12 mouse cellular contexts compared by ENCODE assay signal in genomic region chr9:97105400-97105985, GRCm38 (mm10). TPM values are rescaled to one million over a fixed set of nuclear protein-coding genes. Genes with fewer than 3 reads are reported as not detected.
A peak's percentile ranks its signal among the peaks of the same experiment; 100 is the strongest.
DNase-seq lines count a peak whose midpoint lies in the region; ATAC-seq lines count a peak whose summit lies in the region.
"Had no signal": no experiment of that assay in that cellular context is flagged by ENCODE, and none has a peak within 500 bp of the region (broad histone marks: within the 10 kb centered on the region; RNA-seq: fewer than 3 reads in every experiment).

No protein-coding gene starts in this region.

- H3K4me3 ChIP-seq in heart, embryonic 13.5 days, result no peak overlapping the region
- H3K4me3 ChIP-seq in heart, embryonic 10.5 days, result no peak overlapping the region
- no peak overlapping the region for H3K4me3 ChIP-seq in lung, embryonic 15.5 days
- H3K4me3 ChIP-seq: forebrain, embryonic 10.5 days had no signal

- no peak for ATAC-seq in heart, embryonic 13.5 days (ENCODE audit: extremely low read depth, insufficient number of reproducible peaks, low FRiP score, low TSS enrichment)
- no peak for ATAC-seq in lung, embryonic 15.5 days (ENCODE audit: borderline replicate concordance, extremely low read depth, low FRiP score, low TSS enrichment)
- ATAC-seq in common myeloid progenitor, adult 5-6 weeks (replicated peaks; ENCODE audit: low read depth, poor library complexity, severe bottlenecking), result peak; percentile 74
- ATAC-seq in megakaryocyte progenitor cell, adult 5-6 weeks (replicated peaks; ENCODE audit: poor library complexity), result peak; percentile 34

- 74% methylated on average over 2 of the region's 2 CpGs for WGBS in heart, embryonic 13.5 days
- 87% methylated on average over 2 of the region's 2 CpGs for WGBS in heart, embryonic 10.5 days
- 64% methylated on average over 2 of the region's 2 CpGs for WGBS in lung, embryonic 15.5 days

- peak overlapping the region; percentile 41; the same call in 1 of the 2 replicates for H3K9ac ChIP-seq in heart, embryonic 13.5 days
- H3K9ac ChIP-seq in lung, embryonic 15.5 days, result no peak overlapping the region

- no peak overlapping the region for H3K4me2 ChIP-seq in heart, embryonic 13.5 days
- H3K4me2 ChIP-seq in lung, embryonic 15.5 days, result no peak overlapping the region

- H3K9me3 ChIP-seq in heart, embryonic 13.5 days, result no peaks in the 10 kb centered on the region
- no peaks in the 10 kb centered on the region for H3K9me3 ChIP-seq in heart, embryonic 10.5 days
- H3K9me3 ChIP-seq in lung, embryonic 15.5 days, result no peaks in the 10 kb centered on the region
- H3K9me3 ChIP-seq: forebrain, embryonic 10.5 days had no signal

- no peak overlapping the region for H3K27ac ChIP-seq in heart, embryonic 13.5 days (replicated peaks)
- no peak overlapping the region for H3K27ac ChIP-seq in heart, embryonic 10.5 days
- peak overlapping the region; percentile 27; the same call in 1 of the 2 replicates for H3K27ac ChIP-seq in lung, embryonic 15.5 days
- H3K27ac ChIP-seq: forebrain, embryonic 10.5 days had no signal

- peaks cover 12% of the 10 kb centered on the region for H3K36me3 ChIP-seq in heart, embryonic 13.5 days
- H3K36me3 ChIP-seq in heart, embryonic 10.5 days, result peaks cover 8% of the 10 kb centered on the region; the same call in 1 of the 2 replicates
- H3K36me3 ChIP-seq in lung, embryonic 15.5 days, result no peaks in the 10 kb centered on the region

- intact Hi-C loops in left cerebral cortex, postnatal 25 days (cut with DNase I), result no loop called here

- H3K27me3 ChIP-seq in heart, embryonic 13.5 days (replicated peaks), result no peaks in the 10 kb centered on the region
- H3K27me3 ChIP-seq in heart, embryonic 10.5 days (ENCODE audit: insufficient read depth, poor library complexity, severe bottlenecking), result no peaks in the 10 kb centered on the region
- H3K27me3 ChIP-seq in lung, embryonic 15.5 days, result no peaks in the 10 kb centered on the region

- H3K4me1 ChIP-seq in heart, embryonic 13.5 days, result peaks cover 45% of the 10 kb centered on the region
- peaks cover 9% of the 10 kb centered on the region for H3K4me1 ChIP-seq in heart, embryonic 10.5 days
- peaks cover 28% of the 10 kb centered on the region for H3K4me1 ChIP-seq in lung, embryonic 15.5 days

- no peak for DNase-seq in heart, embryonic 10.5 days (ENCODE audit: low spot score)
- no peak for DNase-seq in lung, adult 18-20 months
- no peak for DNase-seq in cerebellum, adult 11-12 months
- no peak for DNase-seq in left cerebral cortex, postnatal 25 days (ENCODE audit: low spot score in 2 of 2)
- DNase-seq: cerebellum, postnatal 10 days; gastrocnemius, postnatal 10 days; thymus, postnatal 36 days had no signal

RNA-seq across cellular contexts. Expression of gene Slc25a36, which starts 5.5 kb away (rescaled TPM):
- polyA plus RNA-seq in heart, embryonic 13.5 days (2015; fragmentation: Nextera tagmentation; extraction: Ambion mirVana), result 55.9 and 58.1 TPM in 2 replicates
- polyA plus RNA-seq in heart, embryonic 10.5 days (2016; fragmentation: Nextera tagmentation; extraction: Ambion mirVana), result 57.4 and 63.1 TPM in 2 replicates
- polyA plus RNA-seq in lung, embryonic 15.5 days (2015; fragmentation: Nextera tagmentation; extraction: Ambion mirVana), result 74.0 and 77.7 TPM in 2 replicates
- 69.7 and 71.9 TPM in 2 replicates for total RNA-seq in common myeloid progenitor, adult 5-6 weeks (2017)
- 60.7 and 64.4 TPM in 2 replicates for total RNA-seq in megakaryocyte progenitor cell, adult 5-6 weeks (2015)
- 43.8 and 57.5 TPM in 2 replicates for total RNA-seq in megakaryocyte progenitor cell, adult 5-6 weeks (2017)
- total RNA-seq in left cerebral cortex, postnatal 25 days (2021), result 10 to 100 TPM; 69.3 to 82.3 TPM

Comparison
In these comparisons a context has a peak if more than half of its experiments do, and no peak if none do; other contexts are left out.
1. ATAC-seq: peak in common myeloid progenitor, adult 5-6 weeks (single experiment) and megakaryocyte progenitor cell, adult 5-6 weeks (single experiment); none in heart, embryonic 13.5 days (single experiment) and lung, embryonic 15.5 days (single experiment).